Mouse (Mus musculus) G1E (cell line): ENCODE results near the gene Tnni1.

Source experiments
- CTCF ChIP-seq: IDR thresholded peaks from 2 replicates; pipeline ENCODE4 v1.5.1; 2012; ENCODE audit warnings: low read depth, low read length, inconsistent platforms, mixed read lengths
- GATA1 ChIP-seq: IDR thresholded peaks from 2 replicates; pipeline ENCODE4 v1.6.1; 2012; ENCODE audit warnings: borderline replicate concordance, low read length, inconsistent platforms, mixed read lengths
- GATA2 ChIP-seq: IDR thresholded peaks from 2 replicates; pipeline ENCODE4 v1.6.1; 2012; ENCODE audit warnings: low read depth, low read length, inconsistent platforms, borderline replicate concordance
- POLR2AphosphoS5 ChIP-seq: IDR thresholded peaks from 2 replicates; pipeline ENCODE4 v1.6.1; 2012; ENCODE audit warnings: low read depth, low read length, inconsistent platforms; ENCODE audit not compliant: insufficient replicate concordance
- TAL1 ChIP-seq: conservative IDR thresholded peaks from 2 replicates; pipeline ENCODE4 v1.6.1; 2012; ENCODE audit warnings: low read depth, low read length, inconsistent platforms, mixed read lengths

DNA sequence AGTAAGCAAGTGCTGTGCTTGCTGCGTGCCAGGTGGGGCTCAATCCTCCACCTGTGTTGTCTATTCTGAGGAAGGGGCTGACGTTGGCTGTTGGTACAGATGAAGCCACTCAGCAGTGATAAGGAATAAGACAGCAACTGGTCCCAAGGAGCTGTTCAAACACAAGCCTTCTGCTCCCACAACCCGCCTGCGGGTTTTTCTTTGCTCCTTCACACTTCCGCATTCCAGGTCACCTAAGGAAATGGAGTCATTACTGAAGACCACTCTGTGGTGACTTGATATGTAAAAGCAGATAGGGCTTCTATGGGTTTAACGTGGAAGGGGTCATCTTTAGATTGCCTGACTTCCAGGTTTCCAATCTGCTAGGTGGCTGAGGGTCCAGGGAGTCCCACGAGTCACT, 47.8 kb upstream of the Tnni1 start:
- no peak for TF ChIP-seq CTCF
- no peak for TF ChIP-seq TAL1
- TF ChIP-seq POLR2AphosphoS5, result no peak
- TF ChIP-seq GATA1, result no peak
- no peak for TF ChIP-seq GATA2
